Mouse (Mus musculus) forebrain, embryonic 14.5 days (tissue): ENCODE measurements around the gene Fam243. TPM values are rescaled to one million over a fixed set of nuclear protein-coding genes. Genes with fewer than 3 reads are reported as not detected.

ENCODE experiments used
- ATAC-seq: fragments of 200-750 bp; cut with Nextera tagmentation; 2 replicates; pipeline ENCODE4 v1.8.0; 2017; ENCODE audit warnings: mild to moderate bottlenecking, moderate library complexity
- DNase-seq: peaks from one replicate; pipeline ENCODE4 v3.0.0-alpha.2; 2015; ENCODE audit warnings: low spot score
- H3K27ac ChIP-seq: fragments of 300-500 bp; sonication (generic); 2 replicates; pipeline ENCODE4 v1.5.1; 2014; ENCODE audit warnings: low read depth, mild to moderate bottlenecking, control low read depth, low read length, moderate library complexity
- H3K27me3 ChIP-seq: fragments of 300-500 bp; sonication (generic); replicated peaks from 2 replicates; pipeline ENCODE4 v1.6.1; 2014; ENCODE audit warnings: low read length, control low read depth, mixed read lengths; ENCODE audit not compliant: control insufficient read depth, insufficient read depth
- H3K36me3 ChIP-seq: fragments of 300-500 bp; sonication (generic); 2 replicates; pipeline ENCODE4 v1.6.1; 2014; ENCODE audit warnings: low read length, control low read depth; ENCODE audit not compliant: control insufficient read depth, insufficient read depth
- H3K4me1 ChIP-seq: fragments of 300-500 bp; sonication (generic); 2 replicates; pipeline ENCODE4 v1.6.1; 2014; ENCODE audit warnings: antibody characterized with exemption, low read length, control low read depth; ENCODE audit not compliant: control insufficient read depth, insufficient read depth
- H3K4me2 ChIP-seq: fragments of 300-500 bp; sonication (generic); 2 replicates; pipeline ENCODE4 v1.6.1; 2014; ENCODE audit warnings: mild to moderate bottlenecking, control low read depth, low read length
- H3K4me3 ChIP-seq: fragments of 300-500 bp; sonication (generic); 2 replicates; pipeline ENCODE4 v1.5.1; 2014; ENCODE audit warnings: low read depth, low read length, control low read depth
- H3K9ac ChIP-seq: fragments of 300-500 bp; sonication (generic); 2 replicates; pipeline ENCODE4 v1.6.1; 2014; ENCODE audit warnings: mild to moderate bottlenecking, low read length, control low read depth, moderate library complexity
- H3K9me3 ChIP-seq: fragments of 300-500 bp; sonication (generic); replicated peaks from 2 replicates; pipeline ENCODE4 v1.6.1; 2016; ENCODE audit warnings: low read length, control low read depth, mixed read lengths; ENCODE audit not compliant: control insufficient read depth
- WGBS: fragments of 180-500 bp; shearing (Covaris S2); extraction: QIAGEN DNeasy Blood & Tissue Kit; methylation state at CpG from one replicate; pipeline ENCODE4 v1.1.7; 2014; 5-methylcytosine and 5-hydroxymethylcytosine counted together
- polyA plus RNA-seq: library from polyadenylated mRNA; unstranded; fragments of >200 nt; fragmentation: Nextera tagmentation; extraction: Ambion mirVana; gene quantifications from 2 replicates; pipeline ENCODE4 v1.2.1, GENCODE M21; 2014

The Fam243 gene
- polyA plus RNA-seq, 1 experiment from 2014 or later = 0.13 TPM

DNA sequence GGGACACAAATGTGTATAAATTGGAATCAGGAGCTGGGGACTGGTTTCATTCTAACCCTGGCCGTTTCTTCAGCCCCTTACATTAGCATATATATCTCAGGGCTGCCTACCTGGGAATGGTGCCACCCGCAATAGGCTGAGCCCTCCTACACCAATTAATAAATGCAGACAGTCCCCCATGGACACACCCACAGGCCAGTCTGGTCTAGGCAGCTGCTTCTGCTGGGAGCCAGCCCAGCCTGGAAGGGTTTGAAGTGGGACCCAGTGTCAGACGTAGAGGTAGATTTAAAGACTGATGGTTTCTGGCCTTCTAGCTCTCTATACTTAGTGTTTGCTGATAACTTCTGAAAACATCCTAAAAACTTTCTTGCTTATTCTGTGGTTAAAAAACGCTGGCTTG, 12.1 kb downstream of the Fam243 start:
- whole genome bisulfite sequencing = 28% methylated on average over 4 of the region's 4 CpGs
- no peak overlapping the region for H3K4me3 ChIP-seq
- ATAC-seq (no peak), DNase-seq (peak; percentile 30)
- H3K9me3 ChIP-seq = no peaks in the 10 kb centered on the region
- H3K4me2 ChIP-seq = no peak overlapping the region
- no peaks in the 10 kb centered on the region for H3K4me1 ChIP-seq
- no peak overlapping the region for H3K27ac ChIP-seq
- H3K27me3 ChIP-seq = no peaks in the 10 kb centered on the region
- peaks cover 56% of the 10 kb centered on the region for H3K36me3 ChIP-seq
- no peak overlapping the region for H3K9ac ChIP-seq

GRCm38 (mm10) chr16:92307947-92308346, 13.3 kb downstream of the Fam243 start:
- no peak for DNase-seq
- H3K27me3 ChIP-seq = no peaks in the 10 kb centered on the region
- peaks cover 50% of the 10 kb centered on the region for H3K36me3 ChIP-seq
- no peaks in the 10 kb centered on the region for H3K4me1 ChIP-seq
- no peak overlapping the region for H3K4me3 ChIP-seq
- no peak overlapping the region for H3K4me2 ChIP-seq
- H3K9ac ChIP-seq = no peak overlapping the region
- ATAC-seq = no peak
- no peak overlapping the region for H3K27ac ChIP-seq
- 81% methylated on average over 3 of the region's 3 CpGs for WGBS
- no peaks in the 10 kb centered on the region for H3K9me3 ChIP-seq

GRCm38 (mm10) chr16:92305519-92305918, 15.7 kb downstream of the Fam243 start:
- H3K36me3 ChIP-seq = peaks cover 26% of the 10 kb centered on the region
- H3K4me2 ChIP-seq = no peak overlapping the region
- H3K27me3 ChIP-seq = no peaks in the 10 kb centered on the region
- H3K4me3 ChIP-seq = no peak overlapping the region
- ATAC-seq = no peak
- peaks cover 12% of the 10 kb centered on the region for H3K4me1 ChIP-seq
- no peak for DNase-seq
- H3K9ac ChIP-seq = no peak overlapping the region
- H3K9me3 ChIP-seq = no peaks in the 10 kb centered on the region
- 95% methylated on average over 2 of the region's 2 CpGs for whole genome bisulfite sequencing
- no peak overlapping the region for H3K27ac ChIP-seq

DNA sequence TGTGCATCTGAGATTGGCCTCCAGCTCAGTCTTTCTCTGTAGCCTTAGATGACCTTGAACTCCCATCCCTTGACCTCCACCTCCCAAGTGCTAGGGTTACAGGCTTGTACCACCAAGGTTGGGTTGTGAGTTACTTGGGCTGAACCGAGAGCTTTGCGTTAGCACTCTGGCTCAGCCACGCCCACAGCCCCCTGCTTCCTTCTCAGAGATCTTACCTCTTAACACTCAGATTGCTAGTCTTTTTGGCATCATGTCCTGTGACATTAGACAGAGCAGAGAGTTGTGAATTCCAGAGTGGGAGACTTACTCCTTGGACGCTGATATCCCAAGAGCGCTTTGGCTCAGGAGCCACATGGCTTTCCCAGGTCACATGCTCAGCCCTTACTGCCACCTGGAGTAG, 18.7 kb downstream of the Fam243 start:
- H3K36me3 ChIP-seq = peaks cover 23% of the 10 kb centered on the region
- peak overlapping the region; percentile 82; the same call in 1 of the 2 replicates for H3K9ac ChIP-seq
- no peak overlapping the region; the same call in 1 of the 2 replicates for H3K27ac ChIP-seq
- no peaks in the 10 kb centered on the region for H3K9me3 ChIP-seq
- ATAC-seq (no peak), DNase-seq (no peak)
- H3K4me2 ChIP-seq = peak overlapping the region; percentile 83
- H3K27me3 ChIP-seq = no peaks in the 10 kb centered on the region
- H3K4me3 ChIP-seq = no peak overlapping the region; the same call in 1 of the 2 replicates
- peaks cover 12% of the 10 kb centered on the region for H3K4me1 ChIP-seq
- WGBS = 74% methylated on average over 5 of the region's 5 CpGs

- Histone ChIP-seq H3K9ac (peak overlapping the region; percentile 82), H3K36me3 (peaks cover 18% of the 10 kb centered on the region), H3K9me3 (no peaks in the 10 kb centered on the region), H3K4me1 (peaks cover 12% of the 10 kb centered on the region), H3K27ac (no peak overlapping the region; the same call in 1 of the 2 replicates), H3K4me3 (peak overlapping the region; percentile 69), H3K27me3 (no peaks in the 10 kb centered on the region), H3K4me2 (peak overlapping the region; percentile 83)
- WGBS = 24% methylated on average over 5 of the region's 5 CpGs
- no peak for ATAC-seq
- peak; percentile 47 for DNase-seq
These were observed 19.3 kb downstream of the Fam243 start for GRCm38 (mm10) chr16:92301989-92302388.

GRCm38 (mm10) chr16:92301412-92301806, 19.8 kb downstream of the Fam243 start:
- peak overlapping the region; percentile 83 for H3K4me2 ChIP-seq
- H3K4me1 ChIP-seq = peaks cover 12% of the 10 kb centered on the region
- H3K27ac ChIP-seq = no peak overlapping the region; the same call in 1 of the 2 replicates
- peak; percentile 74; the same call in 1 of the 2 replicates for ATAC-seq
- DNase-seq = no peak
- H3K27me3 ChIP-seq = no peaks in the 10 kb centered on the region
- no peaks in the 10 kb centered on the region for H3K9me3 ChIP-seq
- peak overlapping the region; percentile 69 for H3K4me3 ChIP-seq
- peak overlapping the region; percentile 82 for H3K9ac ChIP-seq
- WGBS = 1% methylated on average over 12 of the region's 12 CpGs
- peaks cover 12% of the 10 kb centered on the region for H3K36me3 ChIP-seq

DNA sequence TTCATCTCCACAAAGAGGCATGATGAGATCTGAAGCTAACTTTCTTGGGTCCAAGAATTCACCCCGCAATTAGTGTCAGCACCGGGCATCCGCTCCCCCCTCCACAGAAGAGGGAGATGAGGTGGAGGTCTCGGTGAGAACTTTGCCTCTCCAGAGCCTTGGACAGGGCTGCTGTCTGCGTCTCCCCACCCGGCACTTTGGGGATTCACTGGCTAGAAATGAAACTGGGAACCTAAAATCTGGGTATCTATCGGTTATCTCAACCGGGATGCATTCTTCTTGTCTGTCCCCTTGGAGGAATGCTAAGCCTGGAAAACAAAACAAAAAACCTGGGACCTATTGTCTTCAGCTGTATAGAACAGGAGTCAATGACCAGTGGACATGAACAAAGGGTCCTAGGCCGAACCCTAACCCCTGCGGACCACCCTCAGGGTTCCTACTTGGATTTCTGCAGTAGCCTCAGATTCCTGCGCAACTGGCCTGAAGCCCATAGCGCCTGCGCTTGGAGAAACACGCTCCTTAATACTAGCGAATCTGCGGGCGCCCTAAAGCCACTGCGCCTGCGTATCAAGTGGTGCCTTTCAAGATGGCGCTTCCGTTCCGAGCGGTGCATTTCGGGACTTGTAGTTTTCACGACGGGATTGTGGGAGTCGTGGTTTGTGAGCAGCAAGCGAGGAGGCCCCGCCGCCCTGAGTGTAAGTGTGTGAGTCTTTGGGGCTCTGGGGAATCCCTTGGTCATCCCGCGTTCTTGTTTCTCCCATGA, 20.4 kb downstream of the Fam243 start, which contains the start of gene Smim11:
Smim11 (plus strand) TSS at position 638 of the 763 bp plus-strand sequence.
- no peaks in the 10 kb centered on the region for H3K9me3 ChIP-seq
- H3K36me3 ChIP-seq = peaks cover 7% of the 10 kb centered on the region; the same call in 1 of the 2 replicates
- H3K9ac ChIP-seq = peak within 1 kb of the TSS; percentile 82
- peak; percentile 96 for ATAC-seq
- no peaks in the 10 kb centered on the region for H3K27me3 ChIP-seq
- 8% methylated on average over 32 of the region's 32 CpGs for WGBS
- no peak within 1 kb of the TSS; the same call in 1 of the 2 replicates for H3K27ac ChIP-seq
- H3K4me1 ChIP-seq = peaks cover 12% of the 10 kb centered on the region
- peak within 1 kb of the TSS; percentile 69 for H3K4me3 ChIP-seq
- DNase-seq = peak; percentile 99
- H3K4me2 ChIP-seq = peak within 1 kb of the TSS; percentile 83

DNA sequence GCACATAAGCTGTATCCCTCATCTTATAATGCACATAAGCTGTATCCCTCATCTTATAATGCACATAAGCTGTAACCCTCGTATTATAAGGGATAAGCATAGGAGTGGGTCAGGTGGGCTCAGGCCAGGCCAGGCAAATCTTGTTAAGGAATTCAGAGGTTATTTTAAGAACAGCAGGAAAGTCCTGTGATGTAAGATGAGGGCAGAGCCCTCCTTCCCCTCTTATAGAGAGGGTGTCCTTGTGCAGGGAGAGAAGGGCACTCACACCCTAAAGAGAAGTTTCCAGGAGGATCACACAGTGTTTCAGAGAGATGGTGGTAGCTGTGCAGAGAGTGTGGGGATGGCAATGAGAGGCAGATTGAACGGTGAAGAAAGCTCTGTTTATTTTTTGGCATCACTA, 25.9 kb downstream of the Fam243 start:
- WGBS = 72% methylated on average over 2 of the region's 2 CpGs
- Histone ChIP-seq H3K27ac (no peak overlapping the region), H3K9me3 (no peaks in the 10 kb centered on the region), H3K36me3 (no peaks in the 10 kb centered on the region), H3K4me3 (no peak overlapping the region), H3K4me2 (no peak overlapping the region), H3K4me1 (no peaks in the 10 kb centered on the region), H3K9ac (no peak overlapping the region), H3K27me3 (no peaks in the 10 kb centered on the region)
- ATAC-seq (no peak), DNase-seq (no peak)
